Mouse (Mus musculus): ENCODE data around the gene Rpl5. TPM values are rescaled to one million over a fixed set of nuclear protein-coding genes. Genes with fewer than 3 reads are reported as not detected.

Gene Rpl5
- 43.5 TPM for polyA plus RNA-seq (2017; shearing (Covaris generic))

GRCm38 (mm10) chr5:107900206-107901013 is at the start of gene Rpl5:
Gene Rpl5 (plus strand): TSS chr5:107900502.

GRCm38 (mm10) chr5:107874561-107875260 is 25.6 kb upstream of the Rpl5 start, which contains the start of gene Evi5:
Gene Evi5 (minus strand): TSS chr5:107875107.

Other genes with a start within 250 kb of the Rpl5 start
- gene Gfi1, start 174.5 kb upstream of the Rpl5 start, polyA plus RNA-seq (2017; shearing (Covaris generic)): 30.0 TPM
- not detected for gene Ube2d2b, start 70.4 kb upstream of the Rpl5 start, polyA plus RNA-seq (2017; shearing (Covaris generic))
- 0.96 TPM for gene Evi5, start 25.4 kb upstream of the Rpl5 start, polyA plus RNA-seq (2017; shearing (Covaris generic))
- 77.7 TPM for gene Fam69a, start 86.6 kb downstream of the Rpl5 start, polyA plus RNA-seq (2017; shearing (Covaris generic))
- gene Mtf2, start 165.2 kb downstream of the Rpl5 start, polyA plus RNA-seq (2017; shearing (Covaris generic)): 93.1 TPM
- 76.2 TPM for gene Tmed5, start 232.1 kb downstream of the Rpl5 start, polyA plus RNA-seq (2017; shearing (Covaris generic))
- 0.68 TPM for gene Ccdc18, start 232.4 kb downstream of the Rpl5 start, polyA plus RNA-seq (2017; shearing (Covaris generic))